Mouse (Mus musculus): ENCODE data around the gene Gm45837.
A peak's percentile ranks its signal among the peaks of the same experiment; 100 is the strongest.

Gm45837 gene

DNA sequence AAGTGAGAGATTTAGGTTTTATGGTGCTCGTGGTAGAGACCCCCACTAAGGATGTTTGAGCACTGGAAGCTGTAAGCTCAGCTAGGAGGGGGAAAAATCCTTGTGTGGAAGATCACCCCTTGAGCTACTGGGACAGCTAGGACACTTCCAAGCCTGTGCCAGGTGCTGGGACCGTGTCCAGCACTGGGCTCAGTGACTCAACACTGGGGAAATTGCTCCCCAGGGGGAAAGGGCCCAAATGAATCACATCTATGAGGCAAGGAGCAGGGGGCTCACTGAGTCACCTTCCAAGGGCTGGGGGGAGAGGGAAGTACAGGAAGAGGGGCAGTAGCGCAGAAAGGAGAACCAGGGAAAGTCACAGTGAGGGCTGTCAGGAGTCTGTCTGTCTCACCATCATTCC lies 39.2 kb downstream of the Gm45837 start:
- no peak for DNase-seq

- DNase-seq = peak; percentile 85
Measured at GRCm38 (mm10) chr7:101450422-101451401, 40.0 kb downstream of the Gm45837 start.

DNA sequence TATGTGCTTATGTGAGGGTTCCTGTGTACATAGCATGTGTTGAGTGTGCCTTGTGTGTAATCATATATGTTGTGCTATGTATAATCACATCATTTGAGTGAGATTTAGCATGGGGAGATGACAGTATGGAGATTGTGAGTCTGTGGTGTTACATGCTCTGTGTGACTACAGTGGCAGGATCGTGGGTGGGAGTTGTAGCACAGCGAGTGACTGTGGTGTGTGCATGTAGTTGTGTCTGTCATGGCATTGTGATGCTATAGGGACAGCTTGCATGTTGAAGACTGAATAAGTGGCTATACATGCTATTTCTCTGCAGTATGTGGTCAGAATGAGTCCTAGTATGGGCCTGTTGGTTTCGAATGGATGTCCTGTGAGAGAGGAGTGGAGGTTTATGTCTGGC lies 42.0 kb downstream of the Gm45837 start:
- no peak for DNase-seq

DNA sequence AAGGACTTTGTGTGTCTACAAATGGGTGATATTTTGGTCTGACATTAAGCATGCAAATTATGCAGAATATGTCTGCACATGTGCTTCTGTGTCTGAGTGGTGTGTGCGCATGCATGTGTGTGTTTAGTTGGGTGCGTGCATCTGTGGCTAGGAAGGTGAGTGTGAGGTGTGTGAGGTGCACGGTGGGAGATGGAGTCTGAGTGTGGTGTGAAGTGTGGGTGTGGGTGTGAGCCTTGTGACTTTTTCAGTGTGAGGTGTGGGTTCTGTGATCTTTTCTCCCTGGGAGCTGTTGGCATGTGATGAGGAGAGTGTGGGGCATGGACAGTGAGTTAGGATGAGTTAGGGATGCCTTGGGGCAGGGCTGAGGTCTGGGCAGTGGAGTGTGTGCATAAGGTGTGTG lies 42.6 kb downstream of the Gm45837 start:
- no peak for DNase-seq

- no peak for DNase-seq
Measured at GRCm38 (mm10) chr7:101453725-101454124, 43.0 kb downstream of the Gm45837 start.

- DNase-seq = no peak
Measured at GRCm38 (mm10) chr7:101454479-101454878, 43.8 kb downstream of the Gm45837 start.

DNA sequence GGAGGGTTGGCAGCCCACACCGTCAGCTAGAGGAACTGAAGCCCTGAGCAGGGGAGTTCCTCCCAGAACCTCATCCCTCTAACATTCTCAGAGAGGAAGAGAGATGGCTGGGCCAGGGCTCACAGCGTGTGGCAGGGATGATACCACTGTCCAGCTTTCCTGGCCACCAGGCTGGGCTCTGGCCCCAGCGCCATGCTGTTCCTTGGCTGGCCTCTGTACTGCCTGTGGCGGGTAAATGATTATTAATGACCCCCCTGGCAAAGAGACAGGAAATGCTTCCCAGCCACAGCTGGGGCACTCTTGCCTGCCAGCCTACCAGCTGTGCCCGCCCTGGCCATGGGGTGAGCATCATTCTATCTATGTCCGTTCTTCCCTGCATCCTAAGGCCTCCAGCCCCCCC lies 44.5 kb downstream of the Gm45837 start:
- DNase-seq = no peak

DNA sequence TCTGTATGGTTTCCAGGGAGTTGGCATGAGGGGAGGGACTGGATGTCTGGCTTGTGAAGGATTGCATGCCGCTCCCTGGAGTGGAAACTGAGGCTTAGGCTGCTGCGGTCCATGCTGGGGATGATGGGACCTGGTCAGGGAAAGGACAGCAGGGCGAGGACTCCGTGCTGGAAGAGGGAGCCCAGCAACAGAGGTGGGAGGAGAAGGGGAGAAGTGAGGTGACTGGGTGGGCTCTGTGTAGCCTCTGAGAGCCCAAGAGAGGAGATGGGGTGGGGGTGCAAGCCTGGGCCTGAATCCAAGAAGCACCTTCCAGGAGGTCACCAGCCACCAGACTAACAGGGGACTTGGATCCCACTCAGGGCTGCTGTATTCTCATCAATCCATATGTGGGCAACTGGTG lies 45.6 kb downstream of the Gm45837 start:
- DNase-seq = no peak

DNA sequence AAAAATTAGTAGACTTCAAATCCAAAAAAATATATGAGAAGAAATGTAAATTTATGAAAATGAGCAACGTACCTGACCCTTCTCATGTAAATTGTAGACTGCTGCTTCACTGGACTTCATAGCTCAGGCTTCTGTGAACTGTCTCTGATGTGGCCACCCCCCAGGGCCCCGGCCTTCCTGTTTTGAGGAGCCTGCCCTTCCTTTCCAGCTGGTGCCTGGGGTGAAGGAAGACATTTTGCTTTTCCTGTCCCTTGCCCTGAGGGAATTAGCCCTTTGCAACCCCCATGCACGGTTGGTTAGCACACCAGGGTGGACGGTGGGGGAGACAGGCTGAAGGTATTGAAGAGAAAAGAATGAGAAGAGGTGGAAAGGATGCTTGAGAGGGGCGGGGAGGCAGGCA lies 46.1 kb downstream of the Gm45837 start:
- DNase-seq = no peak

- no peak for DNase-seq
Measured at GRCm38 (mm10) chr7:101457283-101457682, 46.6 kb downstream of the Gm45837 start.

DNA sequence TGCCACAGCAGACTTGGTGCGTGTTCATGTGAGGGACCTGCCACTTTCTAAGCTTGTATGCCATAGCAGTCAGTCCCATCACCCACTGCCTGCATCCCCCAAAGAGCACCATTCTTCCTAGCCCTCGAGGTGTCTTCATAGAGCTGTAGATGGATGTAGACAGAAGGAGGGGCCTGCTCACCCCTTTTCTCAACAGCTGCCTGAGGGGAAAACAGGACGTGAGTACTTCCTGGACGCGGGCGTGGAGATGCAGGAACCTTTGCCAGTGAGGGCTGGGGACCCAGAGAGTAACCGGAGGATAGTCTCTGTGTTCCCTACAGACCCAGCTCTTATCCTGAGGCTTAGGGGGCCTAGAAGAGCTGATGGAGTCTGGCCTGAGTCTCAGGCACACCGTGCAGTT lies 47.1 kb downstream of the Gm45837 start:
- DNase-seq = no peak

DNA sequence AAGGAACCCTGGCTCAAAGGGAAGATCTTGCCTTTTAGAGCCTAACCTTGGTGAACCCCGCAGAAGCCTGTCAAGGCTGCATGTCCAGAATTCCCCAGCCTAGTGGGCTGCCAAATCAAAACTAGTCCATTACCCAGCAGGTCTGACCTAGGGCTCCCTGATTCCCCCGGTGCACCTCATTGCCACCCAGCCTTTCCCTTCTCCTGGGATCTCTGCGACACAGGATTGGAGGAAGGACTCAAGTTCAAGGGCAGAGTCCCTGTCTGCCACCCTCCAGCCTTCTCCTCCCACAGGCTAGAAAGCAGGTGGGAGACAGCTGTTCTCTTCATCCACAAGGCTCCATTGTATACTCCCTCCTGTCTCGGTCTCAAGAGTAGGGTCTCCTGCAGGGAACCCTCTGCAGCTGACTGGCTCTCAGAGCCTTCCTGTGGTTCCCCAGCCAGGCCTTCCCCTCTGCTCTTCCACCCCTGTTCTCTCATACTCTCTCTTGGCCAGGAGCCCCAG lies 47.6 kb downstream of the Gm45837 start:
- no peak for DNase-seq

DNA sequence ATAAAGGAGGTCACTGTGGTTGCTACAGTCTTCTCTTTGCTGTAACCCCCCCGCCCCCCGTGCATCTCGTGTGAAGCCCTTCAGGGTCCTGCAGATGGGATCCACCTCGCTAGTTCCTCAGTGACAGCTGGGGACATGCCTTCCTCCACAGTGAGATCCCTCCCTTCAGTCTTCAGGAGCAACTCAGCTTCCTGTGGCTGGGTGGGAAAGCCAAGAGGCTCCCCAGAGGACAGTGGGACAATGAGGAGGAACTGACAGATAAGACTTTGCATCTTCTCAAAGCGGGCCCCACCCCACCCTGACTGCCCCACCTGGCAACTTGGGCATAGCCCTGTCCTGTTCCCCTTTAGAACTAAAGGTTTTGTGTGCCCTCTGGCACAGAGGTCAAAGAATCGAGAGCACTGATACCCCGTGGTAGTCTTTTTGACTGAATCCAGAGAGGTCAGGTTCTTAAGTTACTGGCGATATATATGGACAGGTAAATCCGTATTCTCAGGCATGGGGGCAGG lies 48.7 kb downstream of the Gm45837 start:
- no peak for DNase-seq

- no peak for DNase-seq
Measured at GRCm38 (mm10) chr7:101459923-101460607, 49.4 kb downstream of the Gm45837 start.

- DNase-seq = no peak
Measured at GRCm38 (mm10) chr7:101460608-101460957, 49.9 kb downstream of the Gm45837 start.

DNA sequence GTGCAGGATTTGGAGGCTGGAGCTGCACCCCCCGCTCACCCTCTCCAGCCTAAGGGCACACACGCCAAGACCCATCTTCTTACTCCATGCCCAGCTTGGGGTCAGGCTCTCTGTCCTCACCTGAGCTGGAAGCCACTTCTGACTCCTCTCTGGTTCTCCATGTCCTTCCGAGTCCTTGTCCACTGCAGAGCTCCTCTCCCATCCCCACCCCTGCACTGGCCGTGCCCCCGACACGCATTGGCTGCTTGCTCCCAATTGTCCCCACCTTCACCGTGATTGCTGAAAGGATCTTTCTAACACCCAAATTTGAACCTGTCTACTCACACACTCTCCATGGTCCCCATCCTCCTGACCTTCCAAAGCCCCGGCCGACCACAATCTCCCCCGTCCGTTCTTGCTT lies 50.9 kb downstream of the Gm45837 start:
- no peak for DNase-seq

- no peak for DNase-seq
Measured at GRCm38 (mm10) chr7:101462327-101463068, 51.8 kb downstream of the Gm45837 start.

DNA sequence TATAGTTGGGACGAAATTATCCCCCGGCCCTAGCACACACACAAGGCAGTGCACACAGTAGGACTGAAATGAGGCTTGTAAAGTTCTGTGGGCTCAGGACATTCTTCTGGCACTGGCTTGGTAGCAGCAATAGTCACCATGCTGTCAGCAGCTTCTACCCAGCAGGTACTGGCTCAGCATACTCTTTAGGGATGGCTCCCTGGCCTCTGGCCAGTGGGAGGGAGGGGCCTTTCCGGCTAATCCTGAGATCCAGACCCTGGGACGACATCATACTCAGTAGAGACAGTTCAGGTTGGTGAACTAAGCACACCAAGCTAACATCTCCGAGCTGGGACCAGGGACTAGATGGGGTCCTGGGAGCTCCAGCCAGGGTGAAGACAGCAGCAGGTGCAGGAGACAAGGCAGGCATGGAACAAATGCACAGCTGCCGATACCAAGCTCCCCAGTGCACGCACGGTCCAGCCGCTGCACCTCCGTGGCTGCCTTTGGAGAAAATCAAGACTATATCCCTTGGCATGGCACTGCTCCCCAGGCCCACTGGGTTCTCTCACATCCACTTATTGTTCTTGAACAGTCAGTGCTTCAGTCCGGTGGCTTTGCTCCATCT lies 53.1 kb downstream of the Gm45837 start:
- no peak for DNase-seq

DNA sequence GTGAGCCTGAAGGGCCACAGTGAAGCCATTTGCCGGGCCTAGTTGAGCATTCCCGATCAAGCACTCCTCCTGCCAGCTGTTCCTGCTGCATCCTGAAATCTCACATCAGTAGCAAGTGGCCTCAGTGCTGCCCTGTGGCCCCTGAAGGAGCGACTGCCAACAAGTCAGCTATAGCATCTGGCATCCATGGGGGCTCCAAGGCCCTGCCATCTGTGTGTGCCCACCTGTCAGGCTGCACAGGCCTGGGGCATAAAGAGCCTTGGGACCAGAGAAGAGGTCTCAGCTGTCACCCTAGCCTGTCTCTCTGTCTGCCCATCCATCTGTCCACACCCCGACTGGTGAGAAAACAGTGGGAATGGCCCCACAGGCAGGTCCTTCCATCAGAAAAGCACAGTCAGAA lies 54.2 kb downstream of the Gm45837 start:
- DNase-seq = no peak

- DNase-seq = no peak
Measured at GRCm38 (mm10) chr7:101465392-101465791, 54.7 kb downstream of the Gm45837 start.

- DNase-seq = no peak
Measured at GRCm38 (mm10) chr7:101465850-101466580, 55.3 kb downstream of the Gm45837 start.

GRCm38 (mm10) chr7:101466581-101467081 lies 55.9 kb downstream of the Gm45837 start:
- DNase-seq = no peak

Measured in cerebellum, adult 8-10 months (tissue).